Mouse (Mus musculus): ENCODE results near the gene Gm26992.
"Not testable (repeated sequence)": the region's sequence is repeated elsewhere in the genome, so short reads cannot be mapped to it uniquely, and the experiment has no call there.

Gene Gm26992

GRCm38 (mm10) chrX:103421710-103422109 lies at the start of gene Gm26992:
Gene Gm26992 (plus strand): TSS chrX:103422010.
- in situ Hi-C loops (cut with MboI, MseI) = no loop called here

DNA sequence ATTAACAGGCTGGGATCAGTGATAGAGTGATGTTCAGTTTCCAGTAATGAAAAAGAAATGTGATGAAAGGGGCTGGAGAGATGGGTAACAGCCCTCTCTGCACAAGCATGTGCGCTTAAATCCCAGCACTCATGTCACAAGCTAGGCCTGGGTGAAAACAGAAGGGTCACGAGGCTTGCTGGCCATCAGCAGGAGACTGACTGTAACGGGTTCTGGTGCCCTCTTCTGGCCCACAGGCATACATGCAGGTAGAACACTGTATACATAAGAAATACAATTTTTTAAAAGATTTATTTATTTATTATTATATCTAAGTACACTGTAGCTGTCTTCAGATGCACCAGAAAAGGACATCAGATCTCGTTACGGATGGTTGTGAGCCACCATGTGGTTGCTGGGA lies 47.6 kb upstream of the Gm26992 start:
- in situ Hi-C loops (cut with MboI, MseI) = loop anchor here (5.0 kb wide), 1 partner anchor 112 kb away; no protein-coding TSS in a partner anchor

DNA sequence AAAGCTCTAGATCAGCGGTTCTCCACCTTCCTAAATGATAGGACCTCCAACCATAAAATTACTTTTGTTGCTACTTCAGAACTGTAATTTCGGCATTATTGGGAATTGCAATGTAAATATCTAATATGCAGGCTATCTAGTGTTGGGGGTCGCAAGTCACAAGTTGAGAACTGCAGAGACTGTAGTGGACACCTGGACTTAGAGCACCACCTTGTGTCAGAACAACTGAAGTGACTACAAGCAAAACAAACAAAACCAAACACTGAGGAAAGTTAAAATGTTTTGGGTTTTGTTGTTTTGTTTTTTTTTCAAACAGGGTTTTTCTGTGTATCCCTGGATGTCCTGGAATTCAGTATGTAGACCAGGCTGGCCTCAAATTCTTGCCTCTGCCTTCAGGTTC lies 37.3 kb upstream of the Gm26992 start:
- in situ Hi-C loops (cut with MboI, MseI) = loop anchor here (25.0 kb wide), 1 partner anchor 1072 kb away; no protein-coding TSS in a partner anchor

DNA sequence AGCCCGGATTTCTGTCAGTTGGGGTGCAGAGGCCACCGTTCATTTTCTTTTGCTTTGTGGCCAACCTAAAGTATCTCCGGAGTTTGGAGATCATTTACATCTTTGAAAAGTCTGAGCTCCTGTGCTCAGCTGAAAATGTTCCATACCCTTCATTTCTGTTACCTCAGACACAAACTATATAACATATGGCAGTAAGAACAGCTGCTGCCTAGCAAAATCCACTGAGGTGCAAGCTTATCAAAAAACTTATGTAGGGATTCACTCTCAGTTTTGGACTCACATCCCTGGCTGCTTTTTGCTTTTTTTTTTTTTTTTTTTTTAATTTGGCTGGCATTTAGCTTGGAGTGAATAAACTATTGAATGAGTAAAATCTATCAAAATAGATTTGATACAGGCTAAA lies 33.7 kb upstream of the Gm26992 start:
- in situ Hi-C loops (cut with MboI, MseI) = loop anchor here (25.0 kb wide), 1 partner anchor 1076 kb away; no protein-coding TSS in a partner anchor

GRCm38 (mm10) chrX:103393841-103394240 lies 28.0 kb upstream of the Gm26992 start:
- in situ Hi-C loops (cut with MboI, MseI) = loop anchor here (25.0 kb wide), 1 partner anchor 1082 kb away; no protein-coding TSS in a partner anchor

DNA sequence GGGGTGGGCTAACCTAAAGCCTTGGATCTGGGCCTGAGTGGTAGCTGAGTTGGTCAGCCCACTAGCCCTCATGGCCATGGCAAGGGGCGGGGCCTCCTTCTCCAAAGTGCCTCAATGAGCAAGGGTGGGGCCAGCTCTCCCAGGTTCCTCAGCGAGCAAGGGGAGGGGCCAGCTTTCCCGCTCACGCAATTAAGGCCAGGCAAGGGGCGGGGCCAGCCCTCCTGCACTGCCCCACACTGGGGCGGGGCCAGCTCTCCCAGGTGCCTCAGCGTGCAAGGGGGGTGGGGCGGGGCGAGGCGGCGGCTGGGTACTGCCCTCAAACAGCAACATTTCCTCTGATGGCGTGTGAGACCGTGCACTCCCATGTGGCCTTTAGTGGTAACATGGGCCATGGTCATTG lies 16.8 kb upstream of the Gm26992 start:
- in situ Hi-C loops (cut with MboI, MseI) = no loop called here

GRCm38 (mm10) chrX:103414167-103414566 lies 7.6 kb upstream of the Gm26992 start, which contains the start of gene Tsx:
Gene Tsx (plus strand): TSS chrX:103414467.
- in situ Hi-C loops (cut with MboI, MseI) = no loop called here

- in situ Hi-C loops (cut with MboI, MseI) = no loop called here
Observed at GRCm38 (mm10) chrX:103427677-103428076, 5.9 kb downstream of the Gm26992 start.

DNA sequence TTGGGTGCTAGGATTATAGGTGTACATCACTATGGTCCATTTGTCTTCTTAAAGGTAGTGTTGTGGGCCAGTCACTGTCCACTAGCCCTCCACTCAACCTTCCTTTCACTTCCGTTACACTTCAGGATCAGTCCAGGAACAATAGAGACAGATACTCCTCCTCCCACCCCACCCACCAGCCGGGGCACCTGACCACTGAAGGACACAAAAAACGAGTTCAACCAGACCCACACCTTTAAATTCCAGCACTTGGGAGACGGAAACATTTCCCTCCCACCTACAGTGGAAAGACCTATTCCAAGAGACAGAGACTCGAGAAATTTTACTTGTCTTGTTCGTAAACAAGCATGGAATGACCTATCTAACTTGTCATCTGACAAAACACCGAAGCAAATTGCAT lies 10.5 kb downstream of the Gm26992 start:
- in situ Hi-C loops (cut with MboI, MseI) = no loop called here

- in situ Hi-C loops (cut with MboI, MseI) = no loop called here
Observed at GRCm38 (mm10) chrX:103438023-103438422, 16.2 kb downstream of the Gm26992 start.

- in situ Hi-C loops (cut with MboI, MseI) = loop anchor here (5.0 kb wide), 1 partner anchor 179 kb away; no protein-coding TSS in a partner anchor
Observed at GRCm38 (mm10) chrX:103440803-103441202, 19.0 kb downstream of the Gm26992 start.

DNA sequence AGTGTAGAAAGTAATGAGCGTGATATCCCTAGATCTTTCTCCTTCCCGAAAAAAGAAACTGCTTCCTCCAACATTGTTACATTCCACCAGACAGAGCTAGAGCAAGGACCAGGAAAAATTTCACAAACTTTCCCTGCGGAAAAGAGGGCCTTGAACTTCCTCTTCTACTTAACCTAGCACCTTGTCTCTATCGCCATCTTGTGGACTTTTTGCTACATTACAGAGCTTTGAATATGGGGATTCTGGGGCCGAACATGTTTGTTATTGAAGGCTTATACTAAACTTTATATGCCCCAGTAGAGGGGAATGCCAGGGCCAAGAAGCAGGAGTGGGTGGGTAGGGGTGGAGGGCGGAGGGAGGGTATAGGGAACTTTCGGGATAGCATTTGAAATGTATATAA lies 21.9 kb downstream of the Gm26992 start:
- in situ Hi-C loops (cut with MboI, MseI) = loop anchor here (5.0 kb wide), 1 partner anchor 181 kb away; no protein-coding TSS in a partner anchor

- in situ Hi-C loops (cut with MboI, MseI) = no loop called here
Observed at GRCm38 (mm10) chrX:103447539-103448169, 25.8 kb downstream of the Gm26992 start.

- in situ Hi-C loops (cut with MboI, MseI) = not testable (repeated sequence)
Observed at GRCm38 (mm10) chrX:103448429-103448828, 26.6 kb downstream of the Gm26992 start.

- in situ Hi-C loops (cut with MboI, MseI) = not testable (repeated sequence)
Observed at GRCm38 (mm10) chrX:103448943-103449722, 27.3 kb downstream of the Gm26992 start.

GRCm38 (mm10) chrX:103452815-103453214 lies 31.0 kb downstream of the Gm26992 start:
- in situ Hi-C loops (cut with MboI, MseI) = no loop called here

GRCm38 (mm10) chrX:103460056-103460455 lies 38.2 kb downstream of the Gm26992 start:
- in situ Hi-C loops (cut with MboI, MseI) = no loop called here

GRCm38 (mm10) chrX:103468998-103469397 lies 47.2 kb downstream of the Gm26992 start:
- in situ Hi-C loops (cut with MboI, MseI) = no loop called here

DNA sequence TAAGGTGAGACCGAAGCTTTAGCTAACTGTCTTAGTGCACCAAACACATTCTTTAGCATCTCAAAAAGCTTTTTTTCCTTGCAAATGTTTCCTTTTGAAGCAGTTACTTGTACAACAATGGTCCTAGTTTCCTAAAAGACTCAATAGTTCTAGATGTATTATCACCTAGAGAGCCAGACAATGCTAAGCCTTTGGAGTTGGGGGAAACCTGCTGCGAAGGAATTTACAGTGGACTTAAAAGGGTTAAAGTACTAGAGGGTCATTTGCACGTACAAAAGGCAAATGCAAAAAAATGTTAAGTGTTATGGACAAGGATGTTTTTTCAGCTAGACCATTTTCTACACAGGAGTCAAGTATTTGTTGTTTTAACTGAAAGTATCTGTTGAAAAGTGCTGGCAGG lies 50.5 kb downstream of the Gm26992 start:
- in situ Hi-C loops (cut with MboI, MseI) = loop anchor here (10.0 kb wide), 2 partner anchors 472 to 522 kb away; no protein-coding TSS in a partner anchor

DNA sequence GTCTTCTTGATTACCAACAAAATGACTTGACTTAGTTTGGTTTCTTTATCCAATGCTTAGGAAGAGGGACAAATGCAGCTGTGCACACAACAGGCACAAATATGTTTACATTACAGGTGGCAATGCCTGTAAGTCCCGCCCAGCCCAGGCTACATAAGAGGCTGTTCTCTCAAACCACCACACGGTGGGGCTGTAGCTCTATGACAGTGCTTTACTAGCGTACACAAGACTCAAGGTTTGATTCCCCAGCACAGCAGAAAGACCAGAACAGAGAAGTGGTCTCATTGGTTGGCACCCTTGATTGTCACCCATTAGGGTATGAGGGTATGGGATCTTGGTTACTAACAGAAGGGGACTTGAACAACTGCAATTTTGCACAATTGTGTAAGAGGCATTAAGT lies 55.7 kb downstream of the Gm26992 start:
- in situ Hi-C loops (cut with MboI, MseI) = loop anchor here (10.0 kb wide), 2 partner anchors 467 to 517 kb away; no protein-coding TSS in a partner anchor

GRCm38 (mm10) chrX:103481243-103482096 lies 59.7 kb downstream of the Gm26992 start:
- in situ Hi-C loops (cut with MboI, MseI) = no loop called here

DNA sequence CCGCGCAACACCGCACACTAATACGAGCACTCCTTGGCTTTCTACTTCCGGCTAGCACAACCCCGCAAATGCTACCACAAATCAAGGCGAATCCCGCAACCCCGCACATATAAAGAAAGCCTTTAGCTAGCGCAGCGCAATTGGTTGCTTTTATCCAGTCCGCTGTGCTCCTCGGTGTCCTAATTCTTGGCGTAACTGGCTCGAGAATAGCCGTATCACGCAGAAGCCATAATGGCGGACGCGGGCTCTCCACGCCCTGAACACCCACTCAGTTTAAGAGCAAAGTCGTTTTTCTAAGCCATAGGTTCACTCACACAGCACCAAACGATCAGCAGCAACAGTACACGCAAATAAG lies 60.3 kb downstream of the Gm26992 start:
- in situ Hi-C loops (cut with MboI, MseI) = no loop called here

All from regulatory T cell (primary cell).